Mouse (Mus musculus) brain, adult 10 weeks (tissue): ENCODE results near the gene 2610042L04Rik. TPM values are rescaled to one million over a fixed set of nuclear protein-coding genes. Genes with fewer than 3 reads are reported as not detected.

Experiments
- polyA plus RNA-seq: library from polyadenylated mRNA; stranded (reverse); fragments of 350-450 nt; fragmentation: Illumina TruSeq; extraction: RNeasy Lipid Tissue Mini Kit (QIAGEN cat#74804); gene quantifications from one replicate; pipeline ENCODE4 v1.2.3, GENCODE M21; 2015; ENCODE audit warnings: low read depth, low replicate concordance

2610042L04Rik gene
- 1.2 TPM for polyA plus RNA-seq

DNA sequence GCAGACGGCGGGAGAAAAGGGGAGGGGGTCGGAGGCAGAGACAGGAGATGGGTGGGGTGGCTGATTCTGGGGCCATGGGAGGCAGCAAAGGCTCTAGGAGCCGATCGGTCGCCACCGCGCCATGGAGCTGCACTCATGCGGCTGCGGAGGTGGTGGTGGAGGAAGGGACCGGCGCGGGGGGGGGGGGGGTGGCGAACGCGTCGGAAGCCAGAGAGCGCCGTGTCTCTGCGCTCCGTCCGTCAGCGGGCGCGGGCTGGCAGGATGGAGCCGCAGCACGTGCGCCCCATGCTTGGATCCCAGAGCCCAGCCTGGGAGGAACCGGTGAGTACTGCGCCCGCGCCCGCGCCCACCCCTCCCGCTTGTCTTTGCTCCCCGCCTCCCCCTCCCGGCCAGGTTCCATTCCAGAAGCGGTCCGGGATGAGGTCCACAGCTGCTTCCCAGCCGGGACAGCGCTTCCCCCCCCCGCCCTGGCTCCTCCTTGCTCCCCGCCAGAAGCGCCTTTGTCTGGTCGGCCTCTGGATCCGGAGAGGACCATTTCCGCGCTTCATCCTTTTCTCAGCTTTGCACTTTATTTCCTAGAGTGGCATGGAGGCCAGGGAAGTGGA is at the start of gene 2610042L04Rik:
Gene 2610042L04Rik, plus strand, starts transcription at position 288 of the 605 bp plus-strand sequence.

GRCm38 (mm10) chr14:4316983-4317382 is 17.6 kb upstream of the 2610042L04Rik start, which contains the start of gene Gm3149:
Gene Gm3149 (plus strand): TSS chr14:4317283.

GRCm38 (mm10) chr14:4397226-4397625 is 62.7 kb downstream of the 2610042L04Rik start, which contains the start of gene Gm3159:
Gene Gm3159 (plus strand): TSS chr14:4397526.

Other genes starting within 250 kb of the 2610042L04Rik start
- gene Gm8108, start 224.2 kb upstream of the 2610042L04Rik start, polyA plus RNA-seq, result 1.6 TPM
- gene Gm3127, start 169.7 kb upstream of the 2610042L04Rik start, polyA plus RNA-seq, result not detected
- gene Gm2974, start 152.2 kb upstream of the 2610042L04Rik start, polyA plus RNA-seq, result 1.7 TPM
- gene Gm3138, start 85.1 kb upstream of the 2610042L04Rik start, polyA plus RNA-seq, result not detected
- gene Gm3149, start 17.5 kb upstream of the 2610042L04Rik start, polyA plus RNA-seq, result not detected
- not detected for gene Gm3159, start 62.8 kb downstream of the 2610042L04Rik start, polyA plus RNA-seq
- 0.46 TPM for gene Gm3164, start 80.7 kb downstream of the 2610042L04Rik start, polyA plus RNA-seq
- not detected for gene Gm3173, start 96.2 kb downstream of the 2610042L04Rik start, polyA plus RNA-seq
- gene Gm3182, start 147.0 kb downstream of the 2610042L04Rik start, polyA plus RNA-seq, result not detected
- gene Gm3047, start 220.6 kb downstream of the 2610042L04Rik start, polyA plus RNA-seq, result not detected